In genomic region chr10:80774981-80775380, GRCm38 (mm10) we compare ENCODE assay signal across 8 mouse cellular contexts. TPM values are rescaled to one million over a fixed set of nuclear protein-coding genes. Genes with fewer than 3 reads are reported as not detected.
DNase-seq lines count a peak whose midpoint lies in the region; ATAC-seq and TF ChIP-seq lines count a peak whose summit lies in the region.

No protein-coding gene starts in this region.

- TF ChIP-seq EP300 in heart, adult 2 months (IDR thresholded peaks at IDR 0.05; ENCODE audit: insufficient read depth, low read depth, low read length), result no peak

- peak overlapping the region; percentile 62 for H3K27ac ChIP-seq in heart, adult 2 months
- H3K27ac ChIP-seq in kidney, postnatal 0 days, result no peak overlapping the region
- no peak overlapping the region for H3K27ac ChIP-seq in liver, embryonic 15.5 days (replicated peaks)

- TF ChIP-seq POLR2A in heart, adult 2 months (IDR thresholded peaks at IDR 0.05; ENCODE audit: insufficient read depth, low read depth, low read length), result no peak

- H3K79me2 ChIP-seq in heart, adult 2 months (replicated peaks; ENCODE audit: control insufficient read depth, insufficient read depth, low read length), result no peaks in the 10 kb centered on the region

- H3K9me3 ChIP-seq in kidney, postnatal 0 days (replicated peaks; ENCODE audit: low read length), result no peaks in the 10 kb centered on the region
- H3K9me3 ChIP-seq in liver, embryonic 15.5 days (replicated peaks), result no peaks in the 10 kb centered on the region

- H3K9ac ChIP-seq in heart, adult 2 months (ENCODE audit: low read depth, low read length), result no peak overlapping the region
- H3K9ac ChIP-seq in kidney, postnatal 0 days (ENCODE audit: low read depth, low read length), result no peak overlapping the region
- no peak overlapping the region for H3K9ac ChIP-seq in liver, embryonic 15.5 days

- no peak overlapping the region for H3K4me3 ChIP-seq in heart, adult 2 months
- no peak overlapping the region for H3K4me3 ChIP-seq in kidney, postnatal 0 days (replicated peaks; ENCODE audit: low read depth, low read length)
- no peak overlapping the region for H3K4me3 ChIP-seq in liver, embryonic 15.5 days (replicated peaks)

- no peaks in the 10 kb centered on the region for H3K27me3 ChIP-seq in heart, adult 2 months (ENCODE audit: control insufficient read depth, insufficient read depth, low read length)
- H3K27me3 ChIP-seq in kidney, postnatal 0 days (ENCODE audit: insufficient read depth, low read length), result no peaks in the 10 kb centered on the region
- H3K27me3 ChIP-seq in liver, embryonic 15.5 days, result no peaks in the 10 kb centered on the region

- H3K36me3 ChIP-seq in heart, adult 2 months (ENCODE audit: control insufficient read depth, insufficient read depth, low read length), result peaks cover 2% of the 10 kb centered on the region; the same call in 1 of the 2 replicates
- peaks cover 78% of the 10 kb centered on the region for H3K36me3 ChIP-seq in kidney, postnatal 0 days (ENCODE audit: insufficient read depth, low read length)
- H3K36me3 ChIP-seq in liver, embryonic 15.5 days (replicated peaks), result peaks cover 100% of the 10 kb centered on the region

- intact Hi-C loops in heart, adult 2 months (cut with DNase I), result loop anchor here (1.0 kb wide), 2 partner anchors 24 to 28 kb away; no protein-coding TSS in a partner anchor
- intact Hi-C loops in heart, postnatal 36 days (cut with DNase I), result loop anchor here (1.0 kb wide), 2 partner anchors 17 to 28 kb away; no protein-coding TSS in a partner anchor

- H3K4me1 ChIP-seq in heart, adult 2 months (ENCODE audit: control insufficient read depth, insufficient read depth, low read length), result peaks cover 14% of the 10 kb centered on the region
- no peaks in the 10 kb centered on the region for H3K4me1 ChIP-seq in kidney, postnatal 0 days (replicated peaks; ENCODE audit: insufficient read depth, low read length)
- peaks cover 29% of the 10 kb centered on the region for H3K4me1 ChIP-seq in liver, embryonic 15.5 days (replicated peaks)

- ATAC-seq in kidney, postnatal 0 days (replicated peaks; ENCODE audit: low FRiP score, low read depth), result 0 out of 2 replicates have a peak, but pooled peaks have one; percentile 14
- ATAC-seq in erythroblast, adult 5-6 weeks (replicated peaks; ENCODE audit: low FRiP score, poor library complexity, severe bottlenecking), result peak; percentile 8
- ATAC-seq in liver, embryonic 15.5 days (ENCODE audit: insufficient read depth), result peak; percentile 22; the same call in 1 of the 2 replicates

- H3K4me2 ChIP-seq in kidney, postnatal 0 days (ENCODE audit: low read length), result no peak overlapping the region
- no peak overlapping the region for H3K4me2 ChIP-seq in liver, embryonic 15.5 days

- TF ChIP-seq CTCF in heart, adult 2 months (IDR thresholded peaks at IDR 0.05), result no peak; the same call in 1 of the 2 replicates
- TF ChIP-seq CTCF in kidney, postnatal 0 days (IDR thresholded peaks at IDR 0.05; ENCODE audit: low read depth), result no peak

- 52% methylated on average over 4 of the region's 4 CpGs for WGBS in heart, adult 2 months
- WGBS in kidney, postnatal 0 days, result 87% methylated on average over 4 of the region's 4 CpGs
- 72% methylated on average over 4 of the region's 4 CpGs for WGBS in liver, embryonic 15.5 days (ENCODE audit: insufficient replicate concordance)

- no peak for DNase-seq in heart, adult 2 months
- no peak for DNase-seq in heart, postnatal 36 days
- DNase-seq in kidney, postnatal 0 days (ENCODE audit: low spot score), result no peak
- no peak for DNase-seq in kidney, postnatal 4 days
- DNase-seq in lung, postnatal 36 days, result no peak
- DNase-seq in layer of hippocampus, adult 8-10 months (ENCODE audit: low spot score in 2 of 2), result no peak

RNA-seq across cellular contexts. Expression of gene Dot1l, which starts 20.0 kb away (rescaled TPM):
- total RNA-seq in heart, adult 2 months (2021), result 10 to 100 TPM; 18.8 to 19.6 TPM
- 35.0 and 39.6 TPM in 2 replicates for polyA plus RNA-seq in heart, adult 2 months (2012; rRNA removed)
- total RNA-seq in heart, postnatal 36 days (2021), result 10 to 100 TPM; 22.5 to 27.0 TPM
- polyA plus RNA-seq in kidney, postnatal 0 days (2015; fragmentation: Nextera tagmentation; extraction: Ambion mirVana), result 9.7 and 9.9 TPM in 2 replicates
- total RNA-seq in erythroblast, adult 5-6 weeks (2015; ENCODE audit: low replicate concordance), result 10.9 and 15.6 TPM in 2 replicates
- 8.0 and 22.9 TPM in 2 replicates for total RNA-seq in erythroblast, adult 5-6 weeks (2017; ENCODE audit: low replicate concordance)
- 8.1 and 9.3 TPM in 2 replicates for polyA plus RNA-seq in liver, embryonic 15.5 days (2015; fragmentation: Nextera tagmentation; extraction: Ambion mirVana)
- total RNA-seq in layer of hippocampus, adult 8-10 months (2022), result 10 to 100 TPM; 43.7 to 56.4 (median 51.3) TPM

RNA-seq across cellular contexts. Expression of gene Sf3a2, which starts 23.0 kb away (rescaled TPM):
- 10 to 100 TPM; 27.3 to 30.4 TPM for total RNA-seq in heart, adult 2 months (2021)
- 18.4 and 19.7 TPM in 2 replicates for polyA plus RNA-seq in heart, adult 2 months (2012; rRNA removed)
- 10 to 100 TPM; 29.5 to 29.7 TPM for total RNA-seq in heart, postnatal 36 days (2021)
- 57.1 and 61.9 TPM in 2 replicates for polyA plus RNA-seq in kidney, postnatal 0 days (2015; fragmentation: Nextera tagmentation; extraction: Ambion mirVana)
- 19.6 and 26.5 TPM in 2 replicates for total RNA-seq in erythroblast, adult 5-6 weeks (2015; ENCODE audit: low replicate concordance)
- 7.2 and 11.2 TPM in 2 replicates for total RNA-seq in erythroblast, adult 5-6 weeks (2017; ENCODE audit: low replicate concordance)
- 31.3 and 32.8 TPM in 2 replicates for polyA plus RNA-seq in liver, embryonic 15.5 days (2015; fragmentation: Nextera tagmentation; extraction: Ambion mirVana)
- 10 to 100 TPM; 43.3 to 60.0 (median 50.2) TPM for total RNA-seq in layer of hippocampus, adult 8-10 months (2022)

RNA-seq across cellular contexts. Expression of gene Plekhj1, which starts 23.4 kb away (rescaled TPM):
- total RNA-seq in heart, adult 2 months (2021), result 10 to 100 TPM; 29.7 to 33.0 TPM
- 28.9 and 33.2 TPM in 2 replicates for polyA plus RNA-seq in heart, adult 2 months (2012; rRNA removed)
- 10 to 100 TPM; 29.3 to 31.3 TPM for total RNA-seq in heart, postnatal 36 days (2021)
- polyA plus RNA-seq in kidney, postnatal 0 days (2015; fragmentation: Nextera tagmentation; extraction: Ambion mirVana), result 83.7 and 86.6 TPM in 2 replicates
- 24.5 and 45.2 TPM in 2 replicates for total RNA-seq in erythroblast, adult 5-6 weeks (2015; ENCODE audit: low replicate concordance)
- total RNA-seq in erythroblast, adult 5-6 weeks (2017; ENCODE audit: low replicate concordance), result 8.2 and 13.9 TPM in 2 replicates
- polyA plus RNA-seq in liver, embryonic 15.5 days (2015; fragmentation: Nextera tagmentation; extraction: Ambion mirVana), result 73.6 and 83.0 TPM in 2 replicates
- 10 to 100 TPM; 61.4 to 75.8 (median 70.7) TPM for total RNA-seq in layer of hippocampus, adult 8-10 months (2022)

RNA-seq across cellular contexts. Expression of gene Amh, which starts 30.1 kb away (rescaled TPM):
- total RNA-seq in heart, adult 2 months (2021), result under 1 TPM; 0.18 TPM
- 0.15 and 0.25 TPM in 2 replicates for polyA plus RNA-seq in heart, adult 2 months (2012; rRNA removed)
- under 1 TPM; 0.22 to 0.53 TPM for total RNA-seq in heart, postnatal 36 days (2021)
- polyA plus RNA-seq in kidney, postnatal 0 days (2015; fragmentation: Nextera tagmentation; extraction: Ambion mirVana), result 0.09 TPM in 1 of 2 replicates, not detected in the other
- total RNA-seq in erythroblast, adult 5-6 weeks (2015; ENCODE audit: low replicate concordance), result not detected in 2 replicates
- not detected in 2 replicates for total RNA-seq in erythroblast, adult 5-6 weeks (2017; ENCODE audit: low replicate concordance)
- 0.10 and 0.12 TPM in 2 replicates for polyA plus RNA-seq in liver, embryonic 15.5 days (2015; fragmentation: Nextera tagmentation; extraction: Ambion mirVana)
- 1 to 10 TPM; 2.4 to 4.0 (median 3.0) TPM for total RNA-seq in layer of hippocampus, adult 8-10 months (2022)

RNA-seq across cellular contexts. Expression of gene Ap3d1, which starts 32.9 kb away (rescaled TPM):
- 10 to 100 TPM; 40.2 to 42.6 TPM for total RNA-seq in heart, adult 2 months (2021)
- polyA plus RNA-seq in heart, adult 2 months (2012; rRNA removed), result 52.9 and 66.5 TPM in 2 replicates
- total RNA-seq in heart, postnatal 36 days (2021), result 10 to 100 TPM; 35.1 to 43.5 TPM
- polyA plus RNA-seq in kidney, postnatal 0 days (2015; fragmentation: Nextera tagmentation; extraction: Ambion mirVana), result 54.2 and 58.3 TPM in 2 replicates
- 12.5 and 27.6 TPM in 2 replicates for total RNA-seq in erythroblast, adult 5-6 weeks (2015; ENCODE audit: low replicate concordance)
- 25.9 and 30.5 TPM in 2 replicates for total RNA-seq in erythroblast, adult 5-6 weeks (2017; ENCODE audit: low replicate concordance)
- polyA plus RNA-seq in liver, embryonic 15.5 days (2015; fragmentation: Nextera tagmentation; extraction: Ambion mirVana), result 20.2 and 21.8 TPM in 2 replicates
- 100 to 1,000 TPM; 136 to 163 (median 147) TPM for total RNA-seq in layer of hippocampus, adult 8-10 months (2022)
